ENCODE assay signal across 11 mouse cellular contexts in the genomic region with DNA sequence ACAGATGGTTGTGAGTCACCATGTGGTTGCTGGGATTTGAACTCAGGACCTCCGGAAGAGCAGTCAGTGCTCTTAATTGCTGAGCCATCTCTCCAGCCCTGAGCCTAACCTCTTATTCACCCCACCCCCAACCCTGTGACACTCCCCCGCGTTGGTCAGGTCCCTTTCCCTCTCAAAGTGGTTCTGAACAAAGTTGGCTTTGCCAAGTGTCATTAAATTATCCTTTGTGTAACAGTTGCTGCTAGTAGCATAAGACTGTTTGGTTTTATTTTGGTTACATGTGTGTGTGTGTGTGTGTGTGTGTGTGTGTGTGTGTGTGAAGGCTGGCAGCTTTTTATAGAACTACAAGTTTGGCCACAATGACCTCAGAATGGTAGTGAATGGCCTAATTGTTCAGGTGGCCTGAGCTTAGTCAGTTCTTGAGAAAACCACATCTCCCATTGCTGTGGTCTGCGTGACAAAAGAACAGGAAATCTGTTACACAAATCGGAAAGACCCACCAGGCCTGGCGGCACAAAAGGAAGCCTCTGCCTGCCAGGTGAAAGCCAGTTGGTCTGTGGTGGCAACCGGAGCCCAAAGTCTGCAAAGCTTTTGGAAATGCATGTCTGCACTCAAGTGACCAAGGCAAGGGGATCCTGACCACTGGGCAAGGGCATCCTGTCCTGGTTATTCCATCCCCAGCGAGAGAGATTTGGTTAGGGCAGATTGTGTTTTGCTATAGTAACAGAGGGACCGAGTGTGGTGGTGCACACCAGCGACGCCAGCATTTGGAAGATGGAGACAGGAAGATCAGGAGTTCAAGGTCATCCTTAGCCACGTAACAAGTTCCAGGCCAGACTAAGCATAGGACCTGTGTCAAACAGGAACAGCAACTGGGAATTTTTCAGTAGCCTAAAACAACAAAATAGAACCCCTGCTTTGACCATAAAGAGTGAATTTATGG. TPM values are rescaled to one million over a fixed set of nuclear protein-coding genes. Genes with fewer than 3 reads are reported as not detected.
DNase-seq lines count a peak whose midpoint lies in the region; ATAC-seq and TF ChIP-seq lines count a peak whose summit lies in the region.
"Had no signal": no experiment of that assay in that cellular context is flagged by ENCODE, and none has a peak within 500 bp of the region (broad histone marks: within the 10 kb centered on the region; RNA-seq: fewer than 3 reads in every experiment).

No protein-coding gene starts in this region.

- no peak for TF ChIP-seq POLR2A in lung, adult 2 months (IDR thresholded peaks at IDR 0.05; ENCODE audit: borderline replicate concordance, extremely low read depth, low read depth, low read length)

- peak; percentile 68 for ATAC-seq in activated CD4-positive, CD25-positive, alpha-beta regulatory T cell, adult 4 months
- no peak for ATAC-seq in liver, postnatal 0 days
- ATAC-seq in hindbrain, embryonic 16.5 days = no peak
- ATAC-seq: forebrain, embryonic 15.5 days had no signal

- peaks cover 3% of the 10 kb centered on the region; the same call in 1 of the 2 replicates for H3K4me1 ChIP-seq in lung, adult 2 months (ENCODE audit: control insufficient read depth, insufficient read depth, low read length)
- peaks cover 36% of the 10 kb centered on the region for H3K4me1 ChIP-seq in liver, postnatal 0 days (ENCODE audit: insufficient read depth)
- H3K4me1 ChIP-seq in hindbrain, embryonic 16.5 days (ENCODE audit: control insufficient read depth, insufficient read depth, low read depth, low read length) = no peaks in the 10 kb centered on the region
- H3K4me1 ChIP-seq: forebrain, embryonic 15.5 days; hindbrain, embryonic 13.5 days had no signal

- H3K4me2 ChIP-seq in liver, postnatal 0 days (ENCODE audit: low read depth, low read length) = peak overlapping the region; percentile 0; the same call in 1 of the 2 replicates
- H3K4me2 ChIP-seq in hindbrain, embryonic 16.5 days (ENCODE audit: low read length) = no peak overlapping the region
- H3K4me2 ChIP-seq: forebrain, embryonic 15.5 days; hindbrain, embryonic 13.5 days had no signal

- intact Hi-C loops in left cerebral cortex, postnatal 25 days (cut with DNase I) = no loop called here

- H3K4me3 ChIP-seq in lung, adult 2 months (replicated peaks; ENCODE audit: extremely low read depth, low read depth, low read length) = no peak overlapping the region
- no peak overlapping the region for H3K4me3 ChIP-seq in liver, postnatal 0 days (ENCODE audit: low read depth, low read length)
- H3K4me3 ChIP-seq in hindbrain, embryonic 16.5 days (ENCODE audit: low read length) = no peak overlapping the region
- H3K4me3 ChIP-seq: forebrain, embryonic 15.5 days; hindbrain, embryonic 13.5 days had no signal

- H3K27me3 ChIP-seq in liver, postnatal 0 days (ENCODE audit: insufficient read depth, low read length) = no peaks in the 10 kb centered on the region
- H3K27me3 ChIP-seq in hindbrain, embryonic 16.5 days (replicated peaks; ENCODE audit: control insufficient read depth, insufficient read depth, low read length) = no peaks in the 10 kb centered on the region
- H3K27me3 ChIP-seq: forebrain, embryonic 15.5 days; hindbrain, embryonic 13.5 days had no signal

- no peak for TF ChIP-seq CTCF in lung, adult 2 months (IDR thresholded peaks at IDR 0.05; ENCODE audit: insufficient read depth, low read length)
- no peak for TF ChIP-seq CTCF in liver, postnatal 0 days (IDR thresholded peaks at IDR 0.05; ENCODE audit: low read depth)

- H3K36me3 ChIP-seq in liver, postnatal 0 days (replicated peaks; ENCODE audit: insufficient read depth, low read length) = no peaks in the 10 kb centered on the region
- H3K36me3 ChIP-seq in hindbrain, embryonic 16.5 days (ENCODE audit: control insufficient read depth, insufficient read depth, low read length) = no peaks in the 10 kb centered on the region
- H3K36me3 ChIP-seq: forebrain, embryonic 15.5 days; hindbrain, embryonic 13.5 days had no signal

- H3K9me3 ChIP-seq in liver, postnatal 0 days (ENCODE audit: low read length) = no peaks in the 10 kb centered on the region
- H3K9me3 ChIP-seq in hindbrain, embryonic 16.5 days (ENCODE audit: control insufficient read depth, low read length) = no peaks in the 10 kb centered on the region
- H3K9me3 ChIP-seq: forebrain, embryonic 15.5 days; hindbrain, embryonic 13.5 days had no signal

- 49% methylated on average over 12 of the region's 12 CpGs for WGBS in lung, adult 2 months
- WGBS in liver, postnatal 0 days (ENCODE audit: insufficient replicate concordance) = 32% methylated on average over 12 of the region's 12 CpGs
- 84% methylated on average over 12 of the region's 12 CpGs for WGBS in hindbrain, embryonic 16.5 days

- H3K9ac ChIP-seq in liver, postnatal 0 days (replicated peaks) = no peak overlapping the region
- H3K9ac ChIP-seq in hindbrain, embryonic 16.5 days (ENCODE audit: low read depth, low read length) = no peak overlapping the region
- H3K9ac ChIP-seq: forebrain, embryonic 15.5 days; hindbrain, embryonic 13.5 days had no signal

- peak; percentile 59; the same call in 1 of the 2 replicates for TF ChIP-seq EP300 in liver, postnatal 0 days (IDR thresholded peaks at IDR 0.05; ENCODE audit: low read depth)

- peak; percentile 71 for DNase-seq in lung, postnatal 36 days
- DNase-seq in lung, adult 2 months = no peak
- DNase-seq in liver, postnatal 0 days = peak; percentile 47
- peak; percentile 38 to 41 for DNase-seq in thymus, postnatal 36 days
- DNase-seq in left cerebral cortex, postnatal 25 days (ENCODE audit: low spot score in 2 of 2) = no peak
- no peak for DNase-seq in cerebellum, postnatal 4 days (ENCODE audit: low spot score in 2 of 2)
- DNase-seq: cerebellum, postnatal 36 days had no signal

- H3K27ac ChIP-seq in liver, postnatal 0 days (ENCODE audit: low read depth) = peak overlapping the region; percentile 69
- no peak overlapping the region for H3K27ac ChIP-seq in hindbrain, embryonic 16.5 days (ENCODE audit: low read depth, low read length)
- H3K27ac ChIP-seq: forebrain, embryonic 15.5 days; hindbrain, embryonic 13.5 days had no signal

RNA-seq across cellular contexts. Expression of a gene that starts 10.6 kb away (rescaled TPM):
- 22.6 and 24.2 TPM in 2 replicates for polyA plus RNA-seq in lung, adult 2 months (2012; rRNA removed)
- 100 to 1,000 TPM in 1 of 2 experiments, 10 to 100 TPM in 1; 62.4 to 108 TPM for polyA plus RNA-seq in activated CD4-positive, CD25-positive, alpha-beta regulatory T cell, adult 4 months (2017; shearing (Covaris generic))
- polyA plus RNA-seq in liver, postnatal 0 days (2015; fragmentation: Nextera tagmentation; extraction: Ambion mirVana) = 276 and 291 TPM in 2 replicates
- 10 to 100 TPM; 24.8 to 26.5 TPM for total RNA-seq in left cerebral cortex, postnatal 25 days (2021)
- polyA plus RNA-seq in hindbrain, embryonic 16.5 days (2015; fragmentation: Nextera tagmentation; extraction: Ambion mirVana) = 86.5 and 88.6 TPM in 2 replicates

RNA-seq across cellular contexts. Expression of a gene that starts 18.9 kb away (rescaled TPM):
- 46.2 and 49.4 TPM in 2 replicates for polyA plus RNA-seq in lung, adult 2 months (2012; rRNA removed)
- under 1 TPM in 1 of 2 experiments, not detected in 1; 0.34 TPM for polyA plus RNA-seq in activated CD4-positive, CD25-positive, alpha-beta regulatory T cell, adult 4 months (2017; shearing (Covaris generic))
- 1.6 and 1.8 TPM in 2 replicates for polyA plus RNA-seq in liver, postnatal 0 days (2015; fragmentation: Nextera tagmentation; extraction: Ambion mirVana)
- 10 to 100 TPM; 48.8 to 51.4 TPM for total RNA-seq in left cerebral cortex, postnatal 25 days (2021)
- 23.0 and 23.3 TPM in 2 replicates for polyA plus RNA-seq in hindbrain, embryonic 16.5 days (2015; fragmentation: Nextera tagmentation; extraction: Ambion mirVana)

Comparison
In these comparisons a context has a peak if more than half of its experiments do, and no peak if none do; other contexts are left out.
1. DNase-seq: peak in lung, postnatal 36 days (single experiment), liver, postnatal 0 days (single experiment) and thymus, postnatal 36 days (2 of 2); none in lung, adult 2 months (single experiment), left cerebral cortex, postnatal 25 days (0 of 2) and cerebellum, postnatal 4 days (0 of 2).